Mouse (Mus musculus) right cerebral cortex, postnatal 10 days (tissue): ENCODE results near the gene Slc46a2.

Source experiments
- DNase-seq, 2 experiments: peaks; one replicate each; pipeline ENCODE4 v3.0.0; 2021; ENCODE audit warnings: low spot score in 2 of 2

Slc46a2 gene

DNA sequence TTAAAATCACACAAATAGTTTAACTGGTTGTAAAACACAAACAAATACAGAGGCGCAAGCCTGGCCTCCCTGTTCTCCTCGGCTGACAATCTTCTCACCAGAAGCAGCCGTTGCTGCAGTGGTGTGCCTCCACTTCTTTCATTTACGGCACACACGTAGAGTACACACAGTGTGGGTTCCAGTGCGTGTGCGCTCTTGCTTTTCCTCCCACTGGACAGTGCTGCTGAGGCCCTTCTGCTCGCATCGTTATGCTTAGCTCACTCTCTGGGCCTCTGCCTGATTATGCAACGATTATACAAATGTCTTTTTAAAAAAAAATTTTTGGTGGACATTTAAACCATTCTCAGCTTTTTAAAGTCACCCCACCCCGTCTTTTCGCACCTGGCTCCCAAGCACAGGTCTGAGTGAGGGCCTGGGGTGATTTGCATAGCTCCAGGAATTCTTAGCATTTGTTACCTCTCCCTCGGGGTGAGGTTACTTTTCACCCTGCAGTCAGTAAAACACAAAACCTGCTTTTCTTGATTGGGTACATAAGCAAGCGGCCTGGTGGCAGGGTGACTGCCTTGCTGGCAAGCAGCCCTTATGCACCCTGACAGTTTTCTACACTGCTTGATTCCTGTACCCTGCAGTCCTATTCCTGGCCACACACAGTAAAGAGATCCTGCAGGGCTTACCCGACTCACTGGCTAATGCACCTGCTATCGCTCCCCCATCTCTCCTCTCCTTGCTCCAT is 55.0 kb downstream of the Slc46a2 start:
- DNase-seq: no peak
